Mouse (Mus musculus) adrenal gland, adult (tissue): ENCODE data around the gene Vps36.

Experiments
- DNase-seq, 2 experiments: peaks; one replicate each; pipeline ENCODE4 v3.0.0; 2022 to 2023; ENCODE audit warnings: low spot score in 1 of 2; ENCODE audit not compliant: inconsistent age in 2 of 2

The Vps36 gene

GRCm38 (mm10) chr8:22209012-22209411, 16.4 kb downstream of the Vps36 start:
- DNase-seq = no peak

GRCm38 (mm10) chr8:22214826-22215225, 22.2 kb downstream of the Vps36 start:
- DNase-seq = peak; percentile 88 to 95

GRCm38 (mm10) chr8:22226361-22226760, 33.8 kb downstream of the Vps36 start:
- DNase-seq = no peak

- DNase-seq = peak; percentile 71 to 83
Measured at GRCm38 (mm10) chr8:22227061-22227877, 34.7 kb downstream of the Vps36 start, which contains the start of gene Thsd1. Gene Thsd1, plus strand, starts transcription at chr8:22227313.

GRCm38 (mm10) chr8:22228621-22229020, 36.0 kb downstream of the Vps36 start:
- peak in 1 of 2 experiments; percentile 32 for DNase-seq

- no peak for DNase-seq
Measured at GRCm38 (mm10) chr8:22242986-22243385, 50.4 kb downstream of the Vps36 start.

GRCm38 (mm10) chr8:22245663-22246062, 53.1 kb downstream of the Vps36 start:
- DNase-seq = no peak

GRCm38 (mm10) chr8:22247956-22248355, 55.3 kb downstream of the Vps36 start:
- no peak for DNase-seq

- no peak for DNase-seq
Measured at GRCm38 (mm10) chr8:22249080-22249479, 56.5 kb downstream of the Vps36 start.

- DNase-seq = no peak
Measured at GRCm38 (mm10) chr8:22258946-22259450, 66.4 kb downstream of the Vps36 start.

- DNase-seq = no peak
Measured at GRCm38 (mm10) chr8:22259531-22259930, 66.9 kb downstream of the Vps36 start.

- DNase-seq = peak in 1 of 2 experiments; percentile 43
Measured at GRCm38 (mm10) chr8:22260091-22260722, 67.6 kb downstream of the Vps36 start.

GRCm38 (mm10) chr8:22262267-22262666, 69.7 kb downstream of the Vps36 start:
- DNase-seq = peak in 1 of 2 experiments; percentile 78

- no peak for DNase-seq
Measured at GRCm38 (mm10) chr8:22264292-22264691, 71.7 kb downstream of the Vps36 start.

GRCm38 (mm10) chr8:22264787-22265186, 72.2 kb downstream of the Vps36 start:
- peak in 1 of 2 experiments; percentile 51 for DNase-seq

GRCm38 (mm10) chr8:22265194-22265593, 72.6 kb downstream of the Vps36 start:
- DNase-seq = no peak

GRCm38 (mm10) chr8:22266809-22267208, 74.2 kb downstream of the Vps36 start:
- peak in 1 of 2 experiments; percentile 35 for DNase-seq
